Mouse (Mus musculus): Measurements from ENCODE around the gene Rnf224. TPM values are rescaled to one million over a fixed set of nuclear protein-coding genes. Genes with fewer than 3 reads are reported as not detected.

The Rnf224 gene
- total and polyA plus RNA-seq, 3 experiments = 0.13 to 0.66 TPM; not detected in 1

GRCm38 (mm10) chr2:25197946-25198345, 38.6 kb downstream of the Rnf224 start:
- no peak for ATAC-seq (ENCODE audit: extremely low read depth, insufficient number of reproducible peaks, low FRiP score, poor library complexity, severe bottlenecking)
- no peak for DNase-seq (ENCODE audit: low spot score)
- H3K4me3 ChIP-seq (ENCODE audit: low read depth, low read length) = no peak overlapping the region
- peaks cover 83% of the 10 kb centered on the region for H3K36me3 ChIP-seq (replicated peaks)
- no peak for TF ChIP-seq TAL1 (conservative IDR thresholded peaks at IDR 0.05; ENCODE audit: low read depth, low read length)
- TF ChIP-seq GATA2 (IDR thresholded peaks at IDR 0.05; ENCODE audit: borderline replicate concordance, low read depth, low read length) = no peak
- TF ChIP-seq GATA1 (IDR thresholded peaks at IDR 0.05; ENCODE audit: borderline replicate concordance, low read length) = no peak
- no peak for TF ChIP-seq CTCF (IDR thresholded peaks at IDR 0.05; ENCODE audit: low read depth, low read length)
- no peak for TF ChIP-seq POLR2AphosphoS5 (IDR thresholded peaks at IDR 0.05; ENCODE audit: insufficient replicate concordance, low read depth, low read length)
- no peaks in the 10 kb centered on the region for H3K27me3 ChIP-seq (ENCODE audit: insufficient read depth, low read length)
- H3K4me1 ChIP-seq (ENCODE audit: insufficient read depth, low read depth, low read length) = peaks cover 59% of the 10 kb centered on the region
- H3K9me3 ChIP-seq (replicated peaks) = no peaks in the 10 kb centered on the region

- no peak for DNase-seq (ENCODE audit: low spot score)
- Histone ChIP-seq H3K27me3 (ENCODE audit: insufficient read depth, low read length) (no peaks in the 10 kb centered on the region), H3K4me1 (ENCODE audit: insufficient read depth, low read depth, low read length) (peaks cover 61% of the 10 kb centered on the region), H3K9me3 (replicated peaks) (no peaks in the 10 kb centered on the region), H3K4me3 (ENCODE audit: low read depth, low read length) (peak overlapping the region; percentile 73; the same call in 1 of the 2 replicates), H3K36me3 (replicated peaks) (peaks cover 77% of the 10 kb centered on the region)
- TF ChIP-seq TAL1 (conservative IDR thresholded peaks at IDR 0.05; ENCODE audit: low read depth, low read length) = no peak
- no peak for TF ChIP-seq GATA1 (IDR thresholded peaks at IDR 0.05; ENCODE audit: borderline replicate concordance, low read length)
- TF ChIP-seq CTCF (IDR thresholded peaks at IDR 0.05; ENCODE audit: low read depth, low read length) = no peak
- no peak for TF ChIP-seq POLR2AphosphoS5 (IDR thresholded peaks at IDR 0.05; ENCODE audit: insufficient replicate concordance, low read depth, low read length)
- no peak for TF ChIP-seq GATA2 (IDR thresholded peaks at IDR 0.05; ENCODE audit: borderline replicate concordance, low read depth, low read length)
- no peak for ATAC-seq (ENCODE audit: extremely low read depth, insufficient number of reproducible peaks, low FRiP score, poor library complexity, severe bottlenecking)
These were observed 39.4 kb downstream of the Rnf224 start for GRCm38 (mm10) chr2:25197191-25197590.

- peak; percentile 92 for DNase-seq (ENCODE audit: low spot score)
- TF ChIP-seq GATA2 (IDR thresholded peaks at IDR 0.05; ENCODE audit: borderline replicate concordance, low read depth, low read length) (no peak), GATA1 (IDR thresholded peaks at IDR 0.05; ENCODE audit: borderline replicate concordance, low read length) (no peak), TAL1 (conservative IDR thresholded peaks at IDR 0.05; ENCODE audit: low read depth, low read length) (no peak), CTCF (IDR thresholded peaks at IDR 0.05; ENCODE audit: low read depth, low read length) (no peak), POLR2AphosphoS5 (IDR thresholded peaks at IDR 0.05; ENCODE audit: insufficient replicate concordance, low read depth, low read length) (no peak)
These were observed 40.2 kb downstream of the Rnf224 start, which contains the start of gene Tor4a for GRCm38 (mm10) chr2:25196172-25196954. Gene Tor4a (minus strand): TSS chr2:25196886.

GRCm38 (mm10) chr2:25195211-25196156, 41.1 kb downstream of the Rnf224 start:
- TF ChIP-seq GATA2 (IDR thresholded peaks at IDR 0.05; ENCODE audit: borderline replicate concordance, low read depth, low read length) (no peak), CTCF (IDR thresholded peaks at IDR 0.05; ENCODE audit: low read depth, low read length) (no peak), TAL1 (conservative IDR thresholded peaks at IDR 0.05; ENCODE audit: low read depth, low read length) (no peak), POLR2AphosphoS5 (IDR thresholded peaks at IDR 0.05; ENCODE audit: insufficient replicate concordance, low read depth, low read length) (no peak), GATA1 (IDR thresholded peaks at IDR 0.05; ENCODE audit: borderline replicate concordance, low read length) (no peak)
- peaks cover 2% of the 10 kb centered on the region for H3K27me3 ChIP-seq (ENCODE audit: insufficient read depth, low read length)
- H3K4me3 ChIP-seq (ENCODE audit: low read depth, low read length) = peak overlapping the region; percentile 73
- DNase-seq (ENCODE audit: low spot score) = peak; percentile 76
- no peaks in the 10 kb centered on the region for H3K9me3 ChIP-seq (replicated peaks)
- peaks cover 59% of the 10 kb centered on the region for H3K4me1 ChIP-seq (ENCODE audit: insufficient read depth, low read depth, low read length)
- H3K36me3 ChIP-seq (replicated peaks) = peaks cover 66% of the 10 kb centered on the region
- peak; percentile 41 for ATAC-seq (ENCODE audit: extremely low read depth, insufficient number of reproducible peaks, low FRiP score, poor library complexity, severe bottlenecking)

More at GRCm38 (mm10) chr2:25196172-25196954, 40.2 kb downstream of the Rnf224 start, which contains the start of gene Tor4a:
- Histone ChIP-seq H3K27me3 (ENCODE audit: insufficient read depth, low read length) (no peaks in the 10 kb centered on the region), H3K9me3 (replicated peaks) (no peaks in the 10 kb centered on the region), H3K4me3 (ENCODE audit: low read depth, low read length) (peak within 1 kb of the TSS; percentile 73), H3K4me1 (ENCODE audit: insufficient read depth, low read depth, low read length) (peaks cover 61% of the 10 kb centered on the region), H3K36me3 (replicated peaks) (peaks cover 72% of the 10 kb centered on the region)
- peak; percentile 74 for ATAC-seq (ENCODE audit: extremely low read depth, insufficient number of reproducible peaks, low FRiP score, poor library complexity, severe bottlenecking)

- ATAC-seq (ENCODE audit: extremely low read depth, insufficient number of reproducible peaks, low FRiP score, poor library complexity, severe bottlenecking) (no peak), DNase-seq (ENCODE audit: low spot score) (no peak)
- Histone ChIP-seq H3K36me3 (replicated peaks) (peaks cover 57% of the 10 kb centered on the region), H3K4me1 (ENCODE audit: insufficient read depth, low read depth, low read length) (peaks cover 55% of the 10 kb centered on the region), H3K9me3 (replicated peaks) (no peaks in the 10 kb centered on the region), H3K4me3 (ENCODE audit: low read depth, low read length) (peak overlapping the region; percentile 73; the same call in 1 of the 2 replicates), H3K27me3 (ENCODE audit: insufficient read depth, low read length) (peaks cover 2% of the 10 kb centered on the region)
- TF ChIP-seq GATA2 (IDR thresholded peaks at IDR 0.05; ENCODE audit: borderline replicate concordance, low read depth, low read length) = no peak
- TF ChIP-seq GATA1 (IDR thresholded peaks at IDR 0.05; ENCODE audit: borderline replicate concordance, low read length) = no peak
- no peak for TF ChIP-seq CTCF (IDR thresholded peaks at IDR 0.05; ENCODE audit: low read depth, low read length)
- no peak for TF ChIP-seq POLR2AphosphoS5 (IDR thresholded peaks at IDR 0.05; ENCODE audit: insufficient replicate concordance, low read depth, low read length)
- TF ChIP-seq TAL1 (conservative IDR thresholded peaks at IDR 0.05; ENCODE audit: low read depth, low read length) = no peak
These were observed 42.0 kb downstream of the Rnf224 start for GRCm38 (mm10) chr2:25194486-25195171.

Data from G1E (cell line).